Mouse (Mus musculus) liver, embryonic 11.5 days (tissue): ENCODE data around the gene Fads1. TPM values are rescaled to one million over a fixed set of nuclear protein-coding genes. Genes with fewer than 3 reads are reported as not detected.

Source experiments
- ATAC-seq: fragments of 200-750 bp; cut with Nextera tagmentation; replicated peaks from 2 replicates; pipeline ENCODE4 v1.8.0; 2017; ENCODE audit warnings: moderate number of reproducible peaks, mild to moderate bottlenecking, moderate TSS enrichment, moderate library complexity; ENCODE audit not compliant: low FRiP score
- DNase-seq: peaks from one replicate; pipeline ENCODE4 v3.0.0-alpha.2; 2017; ENCODE audit warnings: low spot score
- H3K27ac ChIP-seq: fragments of 300-500 bp; sonication (generic); 2 replicates; pipeline ENCODE4 v1.5.1; 2014; ENCODE audit warnings: mild to moderate bottlenecking, low read depth, low read length, control low read depth
- H3K27me3 ChIP-seq: fragments of 300-500 bp; sonication (generic); replicated peaks from 2 replicates; pipeline ENCODE4 v1.6.1; 2014; ENCODE audit warnings: low read length, mixed read lengths; ENCODE audit not compliant: control insufficient read depth, insufficient read depth
- H3K36me3 ChIP-seq: fragments of 300-500 bp; sonication (generic); 2 replicates; pipeline ENCODE4 v1.6.1; 2014; ENCODE audit warnings: mild to moderate bottlenecking, low read length, moderate library complexity, mixed read lengths; ENCODE audit not compliant: control insufficient read depth, insufficient read depth
- H3K4me1 ChIP-seq: fragments of 300-500 bp; sonication (generic); replicated peaks from 2 replicates; pipeline ENCODE4 v1.6.1; 2014; ENCODE audit warnings: low read length, mixed read lengths; ENCODE audit not compliant: control insufficient read depth, insufficient read depth
- H3K4me2 ChIP-seq: fragments of 300-500 bp; sonication (generic); 2 replicates; pipeline ENCODE4 v1.6.1; 2014; ENCODE audit warnings: mild to moderate bottlenecking, control low read depth, moderate library complexity
- H3K4me3 ChIP-seq: fragments of 300-500 bp; sonication (generic); 2 replicates; pipeline ENCODE4 v1.5.1; 2014; ENCODE audit warnings: low read depth, low read length, control low read depth
- H3K9ac ChIP-seq: fragments of 300-500 bp; sonication (generic); 2 replicates; pipeline ENCODE4 v1.6.1; 2014; ENCODE audit warnings: low read depth, low read length, control low read depth
- H3K9me3 ChIP-seq: fragments of 300-500 bp; sonication (generic); 2 replicates; pipeline ENCODE4 v1.6.1; 2016; ENCODE audit warnings: low read length, inconsistent platforms, mixed read lengths; ENCODE audit not compliant: control insufficient read depth
- WGBS: fragments of 180-500 bp; shearing (Covaris S2); extraction: QIAGEN DNeasy Blood & Tissue Kit; methylation state at CpG from one replicate; pipeline ENCODE4 v1.1.7; 2014; 5-methylcytosine and 5-hydroxymethylcytosine counted together
- microRNA-seq: library from miRNA; unstranded; fragments of <30 nt; microRNA quantifications from one replicate; pipeline ENCODE4, GENCODE M21; 2017; ENCODE audit warnings: borderline number of aligned reads
- polyA plus RNA-seq: library from polyadenylated mRNA; unstranded; fragments of >200 nt; fragmentation: Nextera tagmentation; extraction: Ambion mirVana; gene quantifications from 2 replicates; pipeline ENCODE4 v1.2.1, GENCODE M21; 2014

Gene Fads1
- polyA plus RNA-seq, 1 experiment from 2014 or later = 113 TPM

DNA sequence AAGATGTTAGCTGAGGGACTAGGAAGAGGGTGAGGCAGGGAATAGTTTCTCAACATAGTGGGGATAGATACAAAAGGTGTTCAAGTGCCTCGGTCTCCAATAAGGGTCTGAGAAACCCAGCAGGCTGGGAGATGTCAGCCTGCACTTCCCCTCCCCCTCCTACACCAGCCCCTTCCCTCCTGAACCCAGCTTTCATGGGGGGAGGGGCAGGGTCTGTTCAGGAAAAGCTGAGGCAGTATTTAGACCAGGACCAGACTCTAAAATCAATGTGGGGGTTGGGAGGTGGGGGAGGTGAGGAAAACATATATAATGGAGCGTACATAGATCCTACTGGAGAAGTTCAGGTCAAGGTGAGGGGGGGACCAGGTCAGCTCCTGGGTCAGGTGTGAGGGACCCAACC, 56.7 kb downstream of the Fads1 start:
- Histone ChIP-seq H3K9me3 (no peaks in the 10 kb centered on the region), H3K4me3 (peak overlapping the region; percentile 62), H3K36me3 (no peaks in the 10 kb centered on the region), H3K27me3 (peaks cover 5% of the 10 kb centered on the region; the same call in 1 of the 2 replicates), H3K27ac (peak overlapping the region; percentile 67; the same call in 1 of the 2 replicates), H3K4me2 (peak overlapping the region; percentile 85), H3K4me1 (peaks cover 33% of the 10 kb centered on the region), H3K9ac (peak overlapping the region; percentile 70)
- 20% methylated on average over 2 of the region's 2 CpGs for WGBS
- DNase-seq (no peak), ATAC-seq (no peak)

DNA sequence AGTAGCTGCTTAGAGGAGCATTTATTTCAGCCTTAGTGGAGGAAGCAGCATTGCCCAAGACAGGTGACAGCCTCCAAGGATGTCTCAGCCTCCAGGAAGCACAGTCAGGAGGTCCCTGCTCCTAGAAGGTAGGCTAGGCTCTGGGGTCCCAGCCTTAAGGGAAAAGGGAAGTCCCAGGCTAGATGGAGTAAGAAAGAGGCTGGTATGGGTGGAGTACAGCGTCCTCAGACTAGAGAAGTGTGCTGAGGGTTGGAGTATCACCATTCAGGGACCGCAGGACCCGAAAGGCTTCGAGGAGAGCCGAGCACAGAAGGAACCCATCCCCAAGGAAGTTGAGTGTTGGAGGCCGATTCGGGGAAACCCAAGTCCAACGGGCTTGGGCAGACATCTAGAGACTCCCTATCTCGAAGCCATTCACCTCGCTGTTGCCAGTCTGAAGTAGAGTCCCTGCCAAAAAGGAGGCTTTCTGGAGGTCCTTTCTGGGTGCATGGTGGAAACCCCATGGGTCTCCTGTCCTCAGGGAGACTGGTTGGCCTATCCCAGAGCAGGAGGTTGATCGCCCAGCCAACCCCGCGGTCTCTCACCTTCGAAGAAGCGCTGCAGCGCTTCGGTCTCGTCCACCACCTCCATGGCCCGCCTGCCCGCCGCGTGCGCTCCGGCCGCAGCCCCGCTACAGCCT, 57.4 kb downstream of the Fads1 start:
- Histone ChIP-seq H3K36me3 (no peaks in the 10 kb centered on the region), H3K27me3 (peaks cover 5% of the 10 kb centered on the region; the same call in 1 of the 2 replicates), H3K9ac (peak overlapping the region; percentile 70), H3K9me3 (no peaks in the 10 kb centered on the region), H3K27ac (peak overlapping the region; percentile 33), H3K4me1 (peaks cover 30% of the 10 kb centered on the region), H3K4me3 (peak overlapping the region; percentile 62), H3K4me2 (peak overlapping the region; percentile 85)
- 2% methylated on average over 26 of the region's 26 CpGs for WGBS
- no peak; the same call in 1 of the 2 replicates for ATAC-seq
- DNase-seq = no peak

DNA sequence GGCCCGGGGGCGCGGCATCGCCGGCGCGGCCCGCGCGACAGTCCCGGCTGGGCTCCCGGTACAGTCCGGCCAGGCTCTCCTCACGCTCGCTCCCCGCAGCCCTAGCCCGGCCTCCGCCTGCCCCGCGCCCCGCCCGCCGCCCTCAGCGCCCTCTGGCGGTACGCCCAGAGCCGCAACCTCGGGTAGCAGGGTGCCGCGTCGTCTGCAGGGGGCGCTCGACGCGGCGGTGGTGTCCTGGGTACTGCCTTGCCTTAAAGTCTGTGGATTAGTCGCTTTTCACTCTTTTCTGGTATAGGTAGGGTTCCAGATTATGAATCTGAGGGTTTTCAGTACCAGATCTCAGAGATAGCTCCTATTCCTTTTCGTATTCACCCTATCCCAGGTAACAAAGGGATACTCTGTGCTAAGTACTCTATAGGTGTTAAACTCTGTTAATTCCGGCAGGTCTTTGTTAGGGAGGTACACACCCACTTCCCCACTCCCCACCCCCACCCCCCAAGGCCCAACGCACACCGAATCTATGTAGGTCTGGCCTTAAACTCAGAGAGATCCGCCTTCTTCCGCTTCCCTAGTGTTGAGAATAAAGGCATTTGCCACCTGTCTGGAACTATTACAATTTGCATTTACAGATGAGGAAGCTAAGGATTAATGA, 58.1 kb downstream of the Fads1 start, which contains the start of gene Myrf:
TSS of gene Myrf (minus strand) at position 95 of the 652 bp plus-strand sequence.
- WGBS = 7% methylated on average over 43 of the region's 43 CpGs
- Histone ChIP-seq H3K9me3 (no peaks in the 10 kb centered on the region), H3K36me3 (no peaks in the 10 kb centered on the region), H3K4me3 (peak within 1 kb of the TSS; percentile 62), H3K9ac (peak within 1 kb of the TSS; percentile 70), H3K27me3 (peaks cover 5% of the 10 kb centered on the region; the same call in 1 of the 2 replicates), H3K27ac (peak within 1 kb of the TSS; percentile 33), H3K4me2 (peak within 1 kb of the TSS; percentile 85), H3K4me1 (peaks cover 24% of the 10 kb centered on the region)
- DNase-seq (peak; percentile 87), ATAC-seq (peak; percentile 78)

DNA sequence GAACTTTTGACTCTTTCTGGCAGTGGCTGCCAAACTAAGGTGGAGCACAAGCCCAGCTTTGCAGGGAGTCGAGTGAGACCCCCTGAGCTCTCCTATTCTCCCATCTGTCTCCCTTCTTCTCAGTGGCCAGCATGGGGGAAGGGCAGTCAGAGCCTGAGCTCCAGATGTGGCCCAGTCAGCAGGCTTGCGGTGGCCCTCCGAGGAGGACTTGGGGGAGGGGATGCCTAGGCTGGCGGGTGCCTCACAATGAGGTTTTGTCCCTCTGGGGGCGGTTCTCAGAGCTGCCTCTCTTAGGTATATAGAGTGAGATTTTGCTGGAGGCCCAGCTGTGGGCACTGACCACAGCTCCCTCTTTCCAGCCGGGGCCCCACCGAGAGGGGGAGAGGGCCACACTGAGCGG, 60.2 kb downstream of the Fads1 start:
- Histone ChIP-seq H3K4me2 (no peak overlapping the region), H3K9ac (no peak overlapping the region), H3K4me1 (peaks cover 29% of the 10 kb centered on the region), H3K4me3 (no peak overlapping the region), H3K27me3 (peaks cover 10% of the 10 kb centered on the region; the same call in 1 of the 2 replicates), H3K27ac (no peak overlapping the region), H3K36me3 (no peaks in the 10 kb centered on the region), H3K9me3 (no peaks in the 10 kb centered on the region)
- 15% methylated on average over 8 of the region's 8 CpGs for WGBS
- ATAC-seq (no peak), DNase-seq (no peak)

DNA sequence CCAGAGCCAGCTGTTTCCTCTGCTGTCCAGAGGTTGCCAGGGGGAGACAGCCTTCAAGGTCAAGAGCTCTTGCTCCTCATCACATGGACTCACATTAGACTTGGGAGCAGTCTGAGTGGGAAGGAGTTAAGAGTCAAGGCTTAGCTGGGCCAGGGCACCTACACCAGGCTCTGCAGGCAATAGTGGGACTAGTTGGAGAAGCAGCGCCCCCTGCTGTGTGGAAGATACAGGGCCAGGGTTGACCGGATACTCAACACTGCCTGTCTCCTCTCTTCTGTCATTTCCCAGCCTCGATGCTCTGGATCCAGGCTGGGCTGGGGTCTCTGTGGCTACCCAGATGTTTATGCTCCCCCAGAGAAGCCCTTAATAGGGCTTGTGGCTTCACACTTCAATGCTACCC, 61.5 kb downstream of the Fads1 start:
- Histone ChIP-seq H3K4me3 (no peak overlapping the region), H3K4me2 (no peak overlapping the region), H3K36me3 (no peaks in the 10 kb centered on the region), H3K27me3 (peaks cover 15% of the 10 kb centered on the region), H3K27ac (no peak overlapping the region), H3K9ac (no peak overlapping the region), H3K9me3 (no peaks in the 10 kb centered on the region), H3K4me1 (peaks cover 19% of the 10 kb centered on the region)
- peak; percentile 46; the same call in 1 of the 2 replicates for ATAC-seq
- WGBS = 15% methylated on average over 3 of the region's 3 CpGs
- no peak for DNase-seq

Small RNAs within 50 kb of the gene (microRNA-seq; reads per million reads assigned to microRNA genes)
- 1.4 reads per million for gene Mir6993

Other genes with a start within 250 kb of the Fads1 start
- 3,796 and 3,887 TPM in 2 replicates for gene Fth1, start 202.3 kb upstream of the Fads1 start, polyA plus RNA-seq
- 0.31 and 0.59 TPM in 2 replicates for gene Best1, start 181.3 kb upstream of the Fads1 start, polyA plus RNA-seq
- 133 and 137 TPM in 2 replicates for gene Rab3il1, start 181.2 kb upstream of the Fads1 start, polyA plus RNA-seq
- gene Fads3, start 141.3 kb upstream of the Fads1 start, polyA plus RNA-seq = 7.2 and 7.3 TPM in 2 replicates
- 48.8 and 54.3 TPM in 2 replicates for gene Fads2, start 81.1 kb upstream of the Fads1 start, polyA plus RNA-seq
- gene Tmem258, start 21.1 kb downstream of the Fads1 start, polyA plus RNA-seq = 472 and 478 TPM in 2 replicates
- gene Fen1, start 21.3 kb downstream of the Fads1 start, polyA plus RNA-seq = 215 and 236 TPM in 2 replicates
- 23.8 and 24.1 TPM in 2 replicates for gene Myrf, start 57.9 kb downstream of the Fads1 start, polyA plus RNA-seq
- 0.77 and 0.82 TPM in 2 replicates for gene Dagla, start 122.0 kb downstream of the Fads1 start, polyA plus RNA-seq
- 1.2 and 1.4 TPM in 2 replicates for gene Syt7, start 206.2 kb downstream of the Fads1 start, polyA plus RNA-seq